Mouse (Mus musculus): ENCODE results near the gene Emg1. TPM values are rescaled to one million over a fixed set of nuclear protein-coding genes. Genes with fewer than 3 reads are reported as not detected.

Emg1 gene
- total RNA-seq, 4 experiments from 2014 or later, result 41.0 to 48.1 (median 43.4) TPM

DNA sequence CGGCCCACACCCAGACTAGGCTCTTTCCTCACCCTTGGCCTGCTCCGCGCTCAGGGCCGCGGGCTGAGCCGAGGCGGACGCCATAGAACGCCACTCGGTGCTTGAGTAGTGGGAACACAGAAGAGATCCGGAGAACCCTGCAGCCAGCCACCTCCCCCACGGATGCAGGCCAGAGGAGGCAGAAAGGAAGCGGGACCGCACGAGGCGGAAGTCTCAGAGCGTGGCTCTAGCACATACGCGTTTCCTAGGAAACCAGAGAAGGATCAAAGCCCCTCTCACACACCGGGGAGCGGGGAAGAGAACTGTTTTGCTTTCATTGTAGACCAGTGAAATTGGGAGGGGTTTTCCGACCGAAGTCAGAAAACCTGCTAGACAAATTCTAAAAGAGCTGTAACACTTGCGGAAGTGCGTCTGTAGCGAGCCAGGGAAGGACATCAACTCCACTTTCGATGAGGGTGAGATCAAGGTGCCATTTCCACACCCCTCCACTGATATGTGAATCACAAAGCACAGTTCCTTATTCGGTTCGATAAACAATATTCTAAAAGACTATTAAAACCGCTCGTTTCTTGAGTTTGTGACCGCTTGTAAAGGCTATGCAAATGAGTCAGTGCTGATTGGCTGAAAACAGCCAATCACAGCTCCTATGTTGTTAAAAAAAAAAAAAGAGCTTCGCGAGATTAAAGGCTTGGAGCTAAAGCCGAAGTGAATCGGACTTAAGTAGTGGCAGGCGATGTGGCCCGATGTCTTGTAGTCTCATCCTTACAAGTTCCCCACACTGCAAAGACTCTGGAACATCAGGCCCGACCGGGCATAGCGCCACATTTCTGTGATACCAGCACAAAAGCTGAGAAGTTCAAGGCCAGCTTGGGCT, 29.1 kb upstream of the Emg1 start, which contains the start of gene Grcc10:
Gene Grcc10 (minus strand): TSS at position 487 of the 874 bp plus-strand sequence.
- peak; percentile 85 to 91 for DNase-seq (ENCODE audit: low spot score in 2 of 2)

DNA sequence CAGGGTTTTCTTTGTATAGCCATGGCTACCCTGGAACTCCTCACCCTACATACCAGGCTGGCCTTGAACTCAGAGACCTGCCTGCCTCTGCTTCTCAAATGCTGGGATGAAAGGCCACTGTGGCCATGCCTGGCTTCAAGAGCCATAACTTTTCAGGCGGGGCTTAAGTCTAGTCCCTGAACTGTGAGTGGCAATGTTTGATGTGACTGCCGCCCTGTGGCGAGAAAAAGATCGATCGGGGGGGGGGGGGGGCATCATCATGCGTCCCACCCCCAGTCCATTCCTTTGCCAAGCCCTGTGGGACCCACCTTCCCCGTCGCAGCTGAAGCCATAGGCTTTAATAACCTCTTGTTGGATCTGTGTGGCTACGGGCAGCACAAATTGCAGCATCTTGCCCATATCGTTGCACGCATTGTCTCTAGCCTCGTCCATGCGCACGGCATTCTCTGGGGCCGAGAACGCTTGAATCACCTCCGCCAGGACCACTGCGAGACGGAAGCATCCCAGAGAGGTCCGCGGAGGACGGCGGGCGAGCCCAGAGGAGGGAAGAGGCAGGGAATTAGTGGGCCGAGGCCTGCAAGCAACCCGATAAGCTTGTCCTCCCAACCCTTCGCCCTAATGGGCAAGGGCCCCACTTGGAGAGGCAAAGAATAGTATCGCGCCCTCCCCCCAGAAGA, 28.4 kb upstream of the Emg1 start:
- DNase-seq (ENCODE audit: low spot score in 2 of 2), result peak in 1 of 2 experiments; percentile 65

DNA sequence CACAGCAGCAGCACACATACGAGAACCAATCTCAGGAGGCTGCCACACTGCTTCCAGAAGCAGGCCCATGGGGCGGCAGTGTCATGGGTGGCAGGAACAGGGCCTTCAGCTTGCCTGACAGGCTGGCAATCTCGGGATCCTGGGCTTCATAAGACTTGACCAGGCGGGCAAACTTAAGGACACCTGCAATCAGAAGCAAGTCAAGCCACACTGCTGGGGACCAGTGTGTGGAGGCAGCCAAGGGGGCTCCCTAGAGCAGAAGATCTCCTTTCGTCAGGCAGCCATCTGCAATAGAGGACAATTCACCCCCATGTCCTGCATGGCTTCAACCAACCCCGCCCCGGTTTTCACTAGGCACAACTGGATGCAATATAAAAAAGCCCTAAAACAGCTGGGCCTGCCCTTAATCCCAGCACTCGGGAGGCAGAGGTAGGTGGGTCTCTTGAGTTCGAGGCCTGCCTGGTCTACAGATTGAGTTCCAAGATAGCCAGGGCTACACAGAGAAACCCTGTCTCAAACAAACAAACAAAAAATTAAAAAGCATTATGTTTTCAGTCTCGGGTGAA, 27.3 kb upstream of the Emg1 start:
- no peak for DNase-seq (ENCODE audit: low spot score in 2 of 2)

DNA sequence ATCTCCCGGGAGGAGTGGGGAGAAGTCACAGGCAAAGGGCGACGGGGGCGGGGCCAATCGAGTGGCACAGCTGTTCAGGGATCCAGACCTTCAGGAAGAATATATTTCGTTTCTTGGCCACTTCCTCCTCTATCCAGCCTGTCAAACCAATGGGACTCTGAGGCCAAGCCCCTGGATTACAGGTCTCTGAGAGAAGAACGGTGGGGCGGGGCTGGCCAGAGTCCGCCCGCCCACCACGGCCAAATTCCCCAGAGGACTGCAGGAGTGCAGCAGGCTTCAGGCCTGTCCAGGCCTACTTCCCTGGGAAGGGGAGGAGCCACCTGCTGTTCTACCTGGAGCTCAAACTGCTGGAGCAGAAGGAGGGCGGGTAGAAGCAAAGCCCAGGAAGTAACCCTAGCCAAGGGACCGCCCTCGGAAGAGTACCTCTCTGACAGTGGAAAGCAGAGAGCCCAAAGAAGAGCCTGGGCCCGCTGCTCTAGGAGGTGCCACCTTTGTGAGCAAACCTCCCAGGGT, 26.6 kb upstream of the Emg1 start, which contains the start of gene Ptpn6:
Gene Ptpn6 (minus strand): TSS at position 204 of the 513 bp plus-strand sequence.
- no peak for DNase-seq (ENCODE audit: low spot score in 2 of 2)

DNA sequence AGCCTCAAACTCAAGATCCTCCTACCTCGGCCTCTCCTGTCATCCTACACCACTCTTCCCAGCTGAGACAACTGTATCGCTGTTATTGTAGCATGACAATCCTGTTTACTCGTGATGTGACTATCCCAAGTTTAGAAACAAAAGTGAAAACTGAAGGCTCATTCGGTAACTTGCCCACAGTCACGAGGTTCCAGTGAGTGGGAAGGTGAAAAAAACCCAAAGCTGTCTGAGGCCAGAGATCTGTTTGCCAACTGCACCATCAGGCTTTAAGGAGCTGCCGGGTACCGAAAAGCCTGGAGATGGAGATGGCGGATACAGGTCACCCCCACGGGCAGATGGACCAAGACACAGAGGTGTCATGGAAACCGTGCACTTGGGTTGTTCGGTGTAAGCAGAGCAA, 25.1 kb upstream of the Emg1 start:
- DNase-seq (ENCODE audit: low spot score in 2 of 2), result no peak

DNA sequence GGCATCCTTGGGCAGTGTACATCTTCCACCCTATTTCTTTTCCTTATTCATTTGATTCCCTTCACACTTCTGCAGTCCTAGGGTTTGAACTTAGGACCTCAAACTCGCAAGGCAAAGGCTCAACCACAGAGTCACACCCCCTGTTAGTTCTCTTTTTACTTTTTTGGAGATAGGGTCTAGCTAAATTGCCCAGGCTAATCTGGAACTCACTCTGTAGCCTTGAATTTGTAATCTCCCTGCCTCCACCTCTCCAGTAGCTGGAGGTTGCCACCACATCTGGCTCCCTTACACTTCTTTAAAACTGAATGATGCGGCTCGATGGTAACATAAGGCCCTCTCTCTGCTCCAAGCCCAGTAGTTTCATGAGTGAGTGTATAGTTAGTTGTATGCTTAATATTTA, 22.4 kb upstream of the Emg1 start:
- DNase-seq (ENCODE audit: low spot score in 2 of 2), result no peak

DNA sequence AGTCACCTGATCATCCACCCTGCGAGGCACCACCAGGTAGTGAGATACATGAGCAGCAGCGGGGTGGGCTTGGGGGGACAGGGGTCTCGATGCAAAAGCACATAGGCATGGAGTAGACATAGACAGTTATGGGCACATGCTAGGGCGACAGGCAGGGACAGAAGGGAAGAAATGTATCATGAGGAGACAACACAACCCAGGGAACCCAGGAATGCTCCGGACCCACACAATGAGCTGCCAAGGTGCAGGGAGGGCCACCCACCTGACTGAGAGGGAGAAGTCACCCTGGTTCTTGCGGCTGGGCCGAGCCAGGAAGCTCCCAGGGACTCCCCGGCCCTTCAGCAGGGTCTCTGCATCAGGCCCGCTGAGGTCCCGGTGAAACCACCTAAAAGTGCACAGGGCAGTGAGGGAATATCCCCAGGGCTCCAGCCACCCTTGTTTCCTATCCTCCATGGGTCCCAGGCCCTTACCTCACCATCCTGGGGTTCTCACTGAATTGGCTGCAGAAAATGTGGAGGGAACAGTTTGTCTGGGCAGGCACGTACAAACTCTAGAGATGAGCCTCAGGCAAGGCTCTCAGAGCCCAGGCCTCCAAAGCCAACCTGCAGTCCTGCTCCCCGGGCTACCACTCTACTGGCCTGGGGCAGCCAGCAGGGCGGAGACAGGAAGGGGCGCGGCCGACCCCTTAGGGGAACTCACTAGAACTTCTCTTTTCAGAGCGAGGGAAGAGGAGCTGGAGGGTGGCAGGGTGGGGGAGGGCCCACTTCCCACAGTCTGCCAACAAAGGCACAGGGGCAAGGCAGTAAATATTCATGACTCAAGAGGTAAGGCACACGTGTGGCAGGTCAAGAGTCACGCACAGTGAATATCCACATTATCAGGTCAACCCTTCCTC, 20.7 kb upstream of the Emg1 start:
- DNase-seq (ENCODE audit: low spot score in 2 of 2), result no peak

DNA sequence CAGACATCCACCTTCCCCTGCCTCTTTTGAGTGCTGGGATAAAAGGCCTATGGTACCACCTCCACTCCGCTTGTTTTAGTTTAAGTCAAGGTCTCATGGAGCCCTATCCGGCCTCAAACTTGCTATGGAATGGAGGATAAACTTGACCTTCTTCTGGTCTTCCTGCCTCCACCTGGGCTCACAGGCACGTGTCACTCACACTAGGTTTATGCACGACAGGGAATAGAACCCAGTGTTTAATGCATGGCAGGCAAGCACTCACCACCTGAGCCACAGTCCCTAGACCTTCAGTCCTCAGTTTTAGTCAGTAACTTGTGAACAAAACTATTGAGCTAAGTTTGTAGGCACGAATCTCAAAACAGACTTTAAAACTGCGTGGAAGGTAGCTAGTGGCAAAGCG, 19.1 kb upstream of the Emg1 start:
- DNase-seq (ENCODE audit: low spot score in 2 of 2), result no peak

DNA sequence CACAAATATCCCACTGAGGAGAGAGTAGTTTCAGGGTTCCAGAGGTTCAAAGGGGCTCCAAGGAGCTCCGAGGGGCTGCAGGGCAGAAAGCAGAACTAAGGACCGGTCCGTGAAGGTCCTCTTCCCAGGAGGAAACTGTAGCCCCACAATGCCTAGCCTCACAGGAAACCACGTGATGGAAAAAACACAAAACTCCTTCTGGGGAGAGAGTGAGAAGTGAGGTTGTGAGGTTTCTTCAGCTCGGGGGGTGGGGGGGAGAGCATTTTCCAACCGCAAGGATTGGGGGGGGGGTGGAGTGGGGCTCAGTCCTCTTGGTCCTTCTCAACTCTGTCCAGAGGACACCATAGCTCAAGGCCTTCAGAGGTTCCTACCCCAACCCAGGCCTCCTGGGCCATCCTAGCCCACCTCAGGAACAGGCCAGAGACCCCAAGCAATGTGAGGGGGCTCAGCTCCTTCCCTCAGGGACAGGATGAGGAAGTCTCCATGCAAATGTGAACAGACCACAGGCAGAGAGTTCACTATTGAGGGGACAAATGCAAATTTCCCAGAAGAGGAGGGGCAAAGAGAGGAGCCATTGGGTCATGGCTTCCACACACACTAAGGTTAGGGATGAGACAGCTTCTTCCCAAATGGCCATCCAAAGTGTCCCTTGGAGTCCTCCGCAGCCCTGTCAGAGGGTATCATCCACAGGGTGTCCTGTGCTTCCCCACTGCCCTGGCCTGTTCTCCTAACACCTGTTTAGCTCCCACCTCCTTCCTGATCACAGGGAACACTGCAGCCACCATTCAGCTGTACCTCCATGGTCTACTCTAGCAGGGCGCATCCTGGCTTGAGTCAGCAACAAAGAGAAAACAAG, 18.1 kb upstream of the Emg1 start:
- DNase-seq (ENCODE audit: low spot score in 2 of 2), result no peak

DNA sequence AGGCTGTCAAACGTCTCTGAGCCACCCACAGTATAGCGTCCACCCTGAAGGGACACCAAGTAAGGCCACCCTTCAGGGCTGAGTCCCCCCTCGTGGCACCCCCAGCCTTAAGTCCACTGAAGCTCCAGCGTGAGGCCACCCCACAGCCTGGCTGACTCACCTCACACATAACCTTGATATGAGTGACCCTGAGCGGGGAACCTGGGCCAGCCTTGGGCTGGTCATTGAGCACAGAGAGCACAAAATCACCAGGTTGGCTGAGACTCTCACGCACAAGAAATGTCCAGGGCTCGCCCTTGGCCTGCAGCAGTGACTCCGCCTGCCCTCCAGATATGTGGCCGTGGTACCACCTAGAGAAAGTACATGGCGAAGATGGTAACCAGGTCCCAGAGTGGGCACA, 16.6 kb upstream of the Emg1 start:
- no peak for DNase-seq (ENCODE audit: low spot score in 2 of 2)

DNA sequence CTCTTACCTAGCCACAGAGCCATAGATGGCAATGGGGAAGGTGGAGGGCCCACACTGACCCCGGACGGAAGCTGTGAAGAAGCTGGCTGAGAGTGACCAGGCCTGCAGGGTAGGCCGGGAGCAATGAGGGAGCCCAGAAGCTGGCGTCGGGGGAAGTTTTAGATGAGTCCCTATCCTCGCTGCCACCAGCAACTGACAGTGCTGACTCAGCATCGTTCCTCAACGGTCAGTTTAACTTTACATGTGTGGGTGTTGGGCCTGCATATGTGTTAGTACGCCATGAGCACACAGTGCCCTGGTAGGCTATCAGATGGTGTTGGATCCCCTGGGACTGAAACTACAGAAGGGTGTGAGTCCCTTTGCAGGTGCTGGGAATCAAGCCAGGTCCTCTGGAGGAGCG, 12.5 kb upstream of the Emg1 start:
- no peak for DNase-seq (ENCODE audit: low spot score in 2 of 2)

DNA sequence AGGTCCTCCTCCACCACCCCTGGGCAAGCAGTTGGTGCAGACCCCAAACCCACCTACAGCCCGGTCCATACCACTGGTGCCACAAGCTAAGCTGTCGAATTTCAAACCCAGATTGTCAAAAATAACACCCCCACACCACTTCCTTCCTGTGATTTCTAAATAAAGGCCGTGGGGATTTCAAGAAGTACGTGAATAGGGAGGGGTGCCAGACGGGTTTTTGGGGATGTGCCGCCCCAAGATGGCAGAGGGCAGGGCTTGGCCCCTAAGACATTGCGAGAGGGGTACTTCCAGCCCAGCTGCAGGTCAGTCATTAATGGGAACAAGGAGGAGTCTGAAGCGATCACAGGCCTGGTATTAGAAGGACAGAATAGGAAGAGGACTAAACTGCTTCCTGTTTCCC, 11.6 kb upstream of the Emg1 start:
- DNase-seq (ENCODE audit: low spot score in 2 of 2), result no peak

DNA sequence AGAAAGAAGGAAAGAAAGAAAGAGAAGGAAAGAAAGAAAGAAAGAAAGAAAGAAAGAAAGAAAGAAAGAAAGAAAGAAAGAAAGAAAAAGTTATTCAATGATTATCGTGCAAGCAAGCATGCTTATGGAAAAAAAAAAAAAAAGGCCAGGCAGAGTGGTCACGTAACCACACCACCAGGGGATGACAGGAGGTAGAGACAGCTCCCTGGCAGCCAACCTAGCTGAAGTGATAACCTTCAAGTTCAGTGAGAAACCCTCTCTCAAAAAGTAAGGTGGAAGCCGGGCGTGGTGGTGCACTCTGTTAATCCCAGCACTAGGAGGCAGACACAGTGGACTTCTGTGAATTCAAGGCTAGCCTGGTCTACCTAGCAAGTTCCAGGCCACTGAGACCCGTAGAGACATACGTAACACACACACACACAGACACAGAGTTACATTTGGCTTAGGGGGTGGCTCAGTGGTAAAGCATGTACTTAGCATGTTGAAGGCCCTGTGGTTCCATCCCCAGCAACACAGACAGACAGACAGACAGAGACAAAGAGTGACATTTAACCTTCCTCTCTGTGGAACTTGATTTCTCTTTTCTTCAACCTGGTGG, 11.0 kb upstream of the Emg1 start:
- DNase-seq (ENCODE audit: low spot score in 2 of 2), result no peak

DNA sequence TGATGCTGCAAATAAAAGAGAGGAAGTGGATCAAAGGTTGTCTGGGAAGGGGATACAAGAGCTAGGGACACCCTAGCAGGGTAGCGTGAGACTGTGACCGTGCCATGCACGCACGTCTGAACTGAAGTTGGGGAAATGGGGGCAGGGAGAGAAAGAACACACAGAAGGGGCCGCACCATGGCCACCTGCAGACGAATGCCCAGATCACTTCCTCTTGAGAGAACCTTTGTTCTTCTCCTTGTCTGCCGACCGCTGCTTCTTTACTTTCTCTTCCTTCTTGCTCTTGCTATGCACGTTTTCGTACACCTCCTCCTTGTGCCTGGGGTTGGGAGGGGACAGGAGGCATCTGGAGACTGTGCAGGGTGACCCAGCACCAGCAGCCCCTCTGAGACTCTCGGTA, 8.9 kb upstream of the Emg1 start:
- DNase-seq (ENCODE audit: low spot score in 2 of 2), result no peak

DNA sequence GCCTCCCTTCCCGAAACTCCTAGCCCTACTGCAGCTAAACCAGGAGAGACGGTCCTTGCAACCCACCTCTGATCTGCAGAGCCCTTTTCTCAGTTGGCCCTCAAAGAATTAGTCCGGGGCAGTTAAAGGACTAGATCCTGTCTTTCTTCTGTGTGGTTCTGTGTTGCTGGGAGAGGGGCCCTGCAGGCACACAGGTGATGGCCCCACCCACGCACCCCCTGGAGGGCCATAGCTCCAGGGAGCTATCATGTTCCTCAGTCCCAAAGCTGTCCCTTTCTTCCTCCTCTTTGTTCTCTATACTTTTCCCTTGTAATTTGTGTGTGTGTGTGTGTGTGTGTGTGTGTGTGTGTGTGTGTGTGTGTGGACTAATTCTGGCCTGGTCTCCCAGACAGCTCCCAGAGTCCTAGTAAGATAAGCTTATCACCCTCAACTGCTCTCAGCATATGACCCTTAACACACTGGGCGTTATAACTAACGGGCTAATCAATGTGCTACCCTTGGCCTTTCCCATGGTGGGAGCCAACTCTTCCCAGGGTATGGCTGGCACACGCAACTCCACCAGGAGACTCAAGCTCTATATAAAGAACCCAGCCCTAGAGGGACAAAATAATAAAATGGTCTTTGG, 7.5 kb upstream of the Emg1 start:
- no peak for DNase-seq (ENCODE audit: low spot score in 2 of 2)

DNA sequence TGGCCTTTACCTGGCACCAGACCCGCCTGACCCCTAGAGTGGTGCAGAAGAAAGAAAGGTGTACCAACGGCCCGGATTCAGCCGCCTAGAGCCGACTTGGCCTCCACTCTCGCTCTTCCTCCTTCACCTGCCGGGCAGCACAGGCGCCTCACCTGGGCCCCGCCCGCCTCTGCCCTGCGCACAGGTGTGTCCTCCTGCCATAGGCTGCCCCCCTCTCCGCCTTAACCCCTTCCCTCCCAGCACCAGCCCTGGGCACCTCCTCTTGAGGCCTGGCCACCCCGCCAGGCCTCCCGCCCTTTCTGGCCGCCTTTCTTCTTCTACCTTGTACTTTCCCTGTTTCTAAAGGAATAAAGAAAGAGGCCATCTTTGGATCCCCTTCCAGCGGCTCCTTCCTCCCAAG, 6.7 kb upstream of the Emg1 start:
- no peak for DNase-seq (ENCODE audit: low spot score in 2 of 2)

DNA sequence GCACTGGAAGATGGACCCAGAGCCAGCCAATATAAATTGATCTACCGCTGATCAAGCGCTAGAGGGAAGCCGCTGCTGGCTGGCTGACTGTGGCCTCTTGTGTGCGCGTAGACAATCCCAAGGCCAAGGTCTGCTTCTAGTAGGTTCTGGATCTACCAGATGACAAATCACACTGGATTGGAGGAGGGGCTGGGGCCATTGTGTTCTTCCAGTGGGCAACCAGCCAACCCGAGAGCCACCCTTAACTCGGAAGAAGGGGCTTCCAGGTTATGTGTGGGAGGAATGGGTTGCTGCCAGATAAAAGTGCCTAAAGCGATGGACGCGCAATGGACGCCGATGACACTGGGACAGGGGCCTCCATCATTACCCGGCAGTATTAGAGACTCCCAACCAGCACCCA, 6.0 kb upstream of the Emg1 start:
- DNase-seq (ENCODE audit: low spot score in 2 of 2), result no peak

DNA sequence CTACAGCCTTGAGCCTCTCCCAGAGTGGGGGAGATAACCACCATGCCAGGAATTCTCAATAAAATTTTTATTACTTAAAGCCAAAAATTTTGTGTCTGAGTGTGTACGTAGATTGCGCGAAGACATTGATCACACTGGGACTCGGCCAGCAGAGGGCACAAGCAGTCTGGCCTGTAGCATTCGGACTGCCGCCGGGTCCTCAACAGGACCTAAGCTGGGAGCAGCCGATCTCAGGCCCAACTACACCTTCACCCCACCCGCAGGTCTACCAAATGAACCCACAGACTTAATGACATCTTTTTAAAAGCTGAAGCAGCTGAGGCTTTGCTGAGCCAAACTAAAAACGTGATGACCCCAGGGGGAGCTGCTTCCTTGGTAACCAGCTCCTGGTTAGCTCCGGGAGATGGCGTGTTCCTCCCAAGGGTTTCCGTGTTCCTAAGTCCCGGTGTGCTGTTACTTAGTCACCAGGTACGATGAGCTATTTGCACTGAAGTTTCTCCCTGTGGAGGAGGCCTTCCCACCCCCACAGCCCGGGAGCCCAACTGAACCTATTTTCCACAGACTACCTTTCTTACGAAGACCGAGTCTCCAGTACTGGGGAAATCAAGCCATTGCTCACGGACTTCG, 5.0 kb upstream of the Emg1 start:
- DNase-seq (ENCODE audit: low spot score in 2 of 2), result no peak

DNA sequence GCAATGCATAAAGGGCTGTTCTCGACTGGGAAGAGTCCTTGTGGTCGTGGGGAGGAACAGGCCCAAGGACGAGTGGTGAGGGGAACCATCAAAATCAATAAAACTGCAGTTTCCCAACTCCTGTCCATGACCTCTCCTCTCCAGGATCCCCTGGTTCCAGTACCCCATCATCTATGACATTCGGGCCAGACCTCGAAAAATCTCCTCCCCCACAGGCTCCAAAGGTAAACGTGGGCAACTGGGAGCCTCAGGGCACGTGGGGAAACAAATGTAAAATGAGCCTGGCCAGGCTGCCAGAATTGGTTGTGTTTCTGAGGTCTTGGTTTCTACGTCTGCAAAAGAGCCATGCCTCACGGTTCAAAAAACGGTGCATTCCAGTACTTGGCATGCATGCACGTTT, 940 bp upstream of the Emg1 start:
- DNase-seq (ENCODE audit: low spot score in 2 of 2), result no peak

All from left cerebral cortex, adult 8-10 months (tissue).